8 mouse cellular contexts compared by ENCODE assay signal in the genomic region with DNA sequence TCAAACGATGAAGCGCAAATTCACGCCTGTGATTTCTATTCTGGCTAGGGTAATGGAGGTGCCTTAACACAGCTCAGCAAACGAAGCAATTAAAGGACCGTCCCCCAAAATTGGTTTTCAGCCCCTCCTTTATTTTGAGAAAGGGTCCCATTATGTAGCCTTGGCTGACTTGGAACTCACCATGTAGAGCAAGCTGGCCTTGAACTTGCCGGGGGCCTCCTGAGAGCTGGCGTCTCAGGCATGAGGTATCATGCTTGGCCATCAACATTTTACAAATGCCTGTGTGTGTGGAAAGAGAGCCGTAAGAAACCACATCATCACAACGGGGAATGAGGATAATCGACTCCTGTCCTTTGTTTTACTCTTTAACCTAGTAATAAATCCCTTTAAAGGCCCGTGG. TPM values are rescaled to one million over a fixed set of nuclear protein-coding genes. Genes with fewer than 3 reads are reported as not detected.
DNase-seq lines count a peak whose midpoint lies in the region; ATAC-seq lines count a peak whose summit lies in the region.

No protein-coding gene starts in this region.

- peak overlapping the region; percentile 59 for H3K4me2 ChIP-seq in heart, embryonic 11.5 days
- peak overlapping the region; percentile 53 for H3K4me2 ChIP-seq in hindbrain, embryonic 15.5 days
- peak overlapping the region; percentile 50 for H3K4me2 ChIP-seq in midbrain, embryonic 15.5 days

- ATAC-seq in heart, embryonic 11.5 days (replicated peaks; ENCODE audit: insufficient number of reproducible peaks, low FRiP score, low TSS enrichment), result no peak
- no peak for ATAC-seq in hindbrain, embryonic 15.5 days (ENCODE audit: low FRiP score, low read depth)
- ATAC-seq in midbrain, embryonic 15.5 days (replicated peaks), result no peak

- H3K27ac ChIP-seq in heart, embryonic 11.5 days (ENCODE audit: low read depth, low read length), result peak overlapping the region; percentile 82
- H3K27ac ChIP-seq in embryonic facial prominence, embryonic 10.5 days (replicated peaks), result peak overlapping the region; percentile 81
- H3K27ac ChIP-seq in hindbrain, embryonic 15.5 days (replicated peaks), result no peak overlapping the region
- H3K27ac ChIP-seq in midbrain, embryonic 15.5 days, result peak overlapping the region; percentile 80; the same call in 1 of the 2 replicates

- H3K4me1 ChIP-seq in heart, embryonic 11.5 days (ENCODE audit: control insufficient read depth, insufficient read depth, low read length), result peaks cover 42% of the 10 kb centered on the region
- H3K4me1 ChIP-seq in embryonic facial prominence, embryonic 10.5 days, result peaks cover 84% of the 10 kb centered on the region
- H3K4me1 ChIP-seq in hindbrain, embryonic 15.5 days (replicated peaks), result peaks cover 25% of the 10 kb centered on the region
- H3K4me1 ChIP-seq in midbrain, embryonic 15.5 days, result peaks cover 28% of the 10 kb centered on the region

- no peaks in the 10 kb centered on the region for H3K27me3 ChIP-seq in heart, embryonic 11.5 days (ENCODE audit: control insufficient read depth, insufficient read depth, low read length)
- H3K27me3 ChIP-seq in embryonic facial prominence, embryonic 10.5 days (replicated peaks; ENCODE audit: low read depth, poor library complexity, severe bottlenecking), result no peaks in the 10 kb centered on the region
- 0 out of 2 replicates have a peak, but pooled peaks cover 5% of the 10 kb centered on the region for H3K27me3 ChIP-seq in hindbrain, embryonic 15.5 days
- 0 out of 2 replicates have a peak, but pooled peaks cover 6% of the 10 kb centered on the region for H3K27me3 ChIP-seq in midbrain, embryonic 15.5 days (replicated peaks)

- H3K4me3 ChIP-seq in heart, embryonic 11.5 days (ENCODE audit: low read depth, low read length), result peak overlapping the region; percentile 10; the same call in 1 of the 2 replicates
- peak overlapping the region; percentile 49 for H3K4me3 ChIP-seq in embryonic facial prominence, embryonic 10.5 days
- no peak overlapping the region for H3K4me3 ChIP-seq in hindbrain, embryonic 15.5 days
- no peak overlapping the region for H3K4me3 ChIP-seq in midbrain, embryonic 15.5 days

- H3K36me3 ChIP-seq in heart, embryonic 11.5 days (ENCODE audit: control insufficient read depth, insufficient read depth, low read length), result no peaks in the 10 kb centered on the region
- no peaks in the 10 kb centered on the region for H3K36me3 ChIP-seq in embryonic facial prominence, embryonic 10.5 days (replicated peaks)
- H3K36me3 ChIP-seq in hindbrain, embryonic 15.5 days, result no peaks in the 10 kb centered on the region
- no peaks in the 10 kb centered on the region for H3K36me3 ChIP-seq in midbrain, embryonic 15.5 days (replicated peaks)

- intact Hi-C loops in heart, postnatal 25 days (cut with DNase I), result no loop called here

- no peak for DNase-seq in heart, postnatal 25 days (ENCODE audit: low spot score)
- peak; percentile 35 for DNase-seq in embryonic facial prominence, embryonic 10.5 days (ENCODE audit: low spot score)
- DNase-seq in yolk sac, embryonic 10.5 days (ENCODE audit: low spot score), result no peak
- no peak for DNase-seq in urinary bladder, postnatal 10 days (ENCODE audit: low spot score)
- no peak for DNase-seq in cerebellum, adult 9-10 months

- H3K9me3 ChIP-seq in heart, embryonic 11.5 days (replicated peaks; ENCODE audit: control insufficient read depth, low read length), result no peaks in the 10 kb centered on the region
- H3K9me3 ChIP-seq in embryonic facial prominence, embryonic 10.5 days, result no peaks in the 10 kb centered on the region
- no peaks in the 10 kb centered on the region for H3K9me3 ChIP-seq in hindbrain, embryonic 15.5 days
- no peaks in the 10 kb centered on the region for H3K9me3 ChIP-seq in midbrain, embryonic 15.5 days

- WGBS in heart, embryonic 11.5 days (ENCODE audit: insufficient replicate concordance), result 17% methylated on average over 11 of the region's 11 CpGs
- WGBS in embryonic facial prominence, embryonic 10.5 days, result 17% methylated on average over 11 of the region's 11 CpGs
- WGBS in hindbrain, embryonic 15.5 days, result 28% methylated on average over 11 of the region's 11 CpGs
- 30% methylated on average over 11 of the region's 11 CpGs for WGBS in midbrain, embryonic 15.5 days

- no peak overlapping the region for H3K9ac ChIP-seq in heart, embryonic 11.5 days (ENCODE audit: low read depth, low read length)
- no peak overlapping the region for H3K9ac ChIP-seq in hindbrain, embryonic 15.5 days
- no peak overlapping the region; the same call in 1 of the 2 replicates for H3K9ac ChIP-seq in midbrain, embryonic 15.5 days

RNA-seq across cellular contexts. Expression of gene Pim1, which starts 23.5 kb away (rescaled TPM):
- 23.5 and 27.3 TPM in 2 replicates for polyA plus RNA-seq in heart, embryonic 11.5 days (2014; fragmentation: Nextera tagmentation; extraction: Ambion mirVana)
- total RNA-seq in heart, postnatal 25 days (2021), result 10 to 100 TPM; 22.1 to 32.7 TPM
- polyA plus RNA-seq in embryonic facial prominence, embryonic 10.5 days (2016; fragmentation: Nextera tagmentation; extraction: Ambion mirVana), result 31.6 and 33.2 TPM in 2 replicates
- 8.4 and 8.9 TPM in 2 replicates for polyA plus RNA-seq in hindbrain, embryonic 15.5 days (2015; fragmentation: Nextera tagmentation; extraction: Ambion mirVana)
- polyA plus RNA-seq in midbrain, embryonic 15.5 days (2015; fragmentation: Nextera tagmentation; extraction: Ambion mirVana), result 10.3 and 10.9 TPM in 2 replicates

Comparison
In these comparisons a context has a peak if more than half of its experiments do, and no peak if none do; other contexts are left out.
1. H3K4me3 ChIP-seq: peak in heart, embryonic 11.5 days (single experiment) and embryonic facial prominence, embryonic 10.5 days (single experiment); none in hindbrain, embryonic 15.5 days (single experiment) and midbrain, embryonic 15.5 days (single experiment).
2. Peak in every context shown above with its lines, with median percentiles within 50 percentile points of each other: H3K4me2 ChIP-seq.